Mouse (Mus musculus) gastrocnemius, postnatal 25 days (tissue): ENCODE results near the gene Enthd1. TPM values are rescaled to one million over a fixed set of nuclear protein-coding genes. Genes with fewer than 3 reads are reported as not detected.
"Not testable (repeated sequence)": the region's sequence is repeated elsewhere in the genome, so short reads cannot be mapped to it uniquely, and the experiment has no call there.

Experiments
- DNase-seq: peaks from one replicate; pipeline ENCODE4 v3.0.0; 2022
- long read RNA-seq, 2 experiments: library from polyadenylated mRNA; stranded (forward); transcript quantifications; one replicate each; pipeline ENCODE4 v2.0.0; 2021
- total RNA-seq, 2 experiments: library from RNA; stranded (reverse); gene quantifications; 1 replicate in 1 of 2; 2 replicates in 1 of 2; pipeline ENCODE4 v1.2.3; 2021

The Enthd1 gene
- total RNA-seq, result not detected
- long read RNA-seq, experiment 1, result 0 reads
- long read RNA-seq, experiment 2, result 0 reads

- DNase-seq, result no peak
Observed at GRCm38 (mm10) chr15:80565106-80565665, at the start of gene Enthd1. Gene Enthd1 (minus strand): TSS chr15:80565156.

- DNase-seq, result no peak
Observed at GRCm38 (mm10) chr15:80613904-80614303, 48.9 kb upstream of the Enthd1 start.

DNA sequence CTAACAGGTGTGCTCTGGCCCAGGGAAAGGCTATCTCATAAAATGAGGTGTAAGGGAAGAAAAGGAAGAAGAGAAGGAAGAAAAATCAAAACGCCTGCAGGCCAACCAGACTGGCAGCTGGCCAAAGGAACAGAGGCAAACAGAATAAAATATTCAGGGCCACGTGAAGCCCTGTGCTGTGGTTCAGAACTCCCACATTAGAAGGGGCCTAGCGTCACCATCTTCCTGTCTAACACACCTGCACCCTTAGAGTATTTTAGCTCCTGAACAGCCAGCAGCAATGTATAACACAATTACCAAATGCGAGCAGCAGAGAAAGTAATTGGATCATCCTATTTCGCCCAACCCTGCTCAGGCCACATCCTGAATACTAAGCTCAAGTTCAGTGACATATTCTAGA lies 46.5 kb upstream of the Enthd1 start:
- no peak for DNase-seq

DNA sequence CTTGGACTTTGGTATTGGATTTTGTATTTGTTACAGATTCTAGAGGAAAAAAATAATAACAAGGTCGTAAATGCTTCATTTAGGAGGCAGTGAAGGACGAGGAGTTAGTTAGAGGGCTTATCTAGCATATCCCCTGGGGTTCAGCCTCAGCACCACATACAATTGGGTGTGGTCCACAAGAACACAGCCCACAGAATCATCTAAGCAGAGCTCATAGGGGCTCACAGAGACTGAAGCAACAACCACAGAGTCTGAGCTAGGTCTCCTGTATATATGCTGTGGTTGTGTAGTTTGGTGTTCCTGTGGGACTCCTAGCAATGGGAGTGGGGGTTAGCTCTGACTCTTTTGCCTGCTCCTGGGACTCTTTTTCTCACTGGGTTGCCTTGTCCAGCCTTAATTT lies 45.4 kb upstream of the Enthd1 start:
- DNase-seq, result no peak

- DNase-seq, result no peak
Observed at GRCm38 (mm10) chr15:80607970-80608369, 43.0 kb upstream of the Enthd1 start.

- DNase-seq, result no peak
Observed at GRCm38 (mm10) chr15:80604026-80604425, 39.1 kb upstream of the Enthd1 start.

DNA sequence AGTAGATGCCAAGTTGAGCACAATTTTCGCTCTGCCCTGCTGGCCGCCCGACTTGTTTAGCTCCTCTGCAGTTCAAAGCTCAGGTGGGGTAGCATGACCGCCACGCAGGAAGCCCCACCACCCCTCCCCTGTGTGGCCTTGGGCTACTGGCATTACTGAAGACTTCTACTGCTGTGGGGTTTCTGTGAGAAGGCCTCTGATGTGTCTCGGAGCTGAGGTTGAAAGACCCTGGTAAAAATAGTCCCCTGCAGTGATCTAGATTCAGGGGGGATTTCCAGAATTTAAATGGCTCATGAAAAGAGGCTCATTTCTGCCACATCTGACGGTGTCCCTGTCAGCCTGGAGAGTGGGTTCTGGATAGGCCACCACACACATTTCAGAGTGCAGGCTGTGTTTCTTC lies 37.5 kb upstream of the Enthd1 start:
- no peak for DNase-seq

DNA sequence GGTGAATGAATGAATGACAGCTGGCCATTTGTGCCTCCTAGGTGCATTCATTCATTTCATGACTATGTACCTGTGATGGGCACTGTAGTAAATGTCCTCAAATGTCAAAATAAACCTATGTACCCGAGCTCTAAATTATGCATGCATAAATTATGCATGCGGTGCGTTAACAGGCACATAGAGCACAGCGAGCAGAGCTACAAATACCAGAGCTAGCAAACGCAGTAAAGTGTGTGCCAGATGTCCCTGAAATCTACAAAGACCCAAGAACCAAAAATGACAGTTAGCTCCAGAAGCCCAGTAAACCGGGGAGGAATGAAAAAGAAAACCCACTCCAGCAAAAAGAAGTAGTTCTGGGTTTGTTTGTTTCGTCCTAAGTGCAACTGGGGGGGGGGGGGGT lies 36.5 kb upstream of the Enthd1 start:
- DNase-seq, result no peak

DNA sequence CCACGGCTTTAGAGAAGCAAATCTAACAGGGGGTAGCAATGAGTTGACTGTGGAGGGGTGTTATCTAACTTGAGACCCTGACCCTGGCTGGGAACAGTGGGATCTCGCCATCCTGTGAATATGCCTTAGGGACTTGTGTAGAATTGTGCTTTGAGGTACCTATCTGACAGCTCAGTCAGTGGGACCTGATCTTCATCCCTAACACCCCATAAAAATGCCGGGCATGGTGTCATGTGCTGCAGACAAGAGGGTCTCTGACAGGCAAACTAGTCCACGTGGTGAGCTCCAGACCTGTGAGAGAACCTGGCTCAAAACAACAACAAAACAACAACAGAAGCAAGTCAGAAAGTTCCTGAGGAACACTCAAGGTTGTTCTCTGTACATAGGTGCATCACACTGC lies 34.9 kb upstream of the Enthd1 start:
- DNase-seq, result no peak

GRCm38 (mm10) chr15:80599213-80599750 lies 34.3 kb upstream of the Enthd1 start:
- DNase-seq, result peak; percentile 17

DNA sequence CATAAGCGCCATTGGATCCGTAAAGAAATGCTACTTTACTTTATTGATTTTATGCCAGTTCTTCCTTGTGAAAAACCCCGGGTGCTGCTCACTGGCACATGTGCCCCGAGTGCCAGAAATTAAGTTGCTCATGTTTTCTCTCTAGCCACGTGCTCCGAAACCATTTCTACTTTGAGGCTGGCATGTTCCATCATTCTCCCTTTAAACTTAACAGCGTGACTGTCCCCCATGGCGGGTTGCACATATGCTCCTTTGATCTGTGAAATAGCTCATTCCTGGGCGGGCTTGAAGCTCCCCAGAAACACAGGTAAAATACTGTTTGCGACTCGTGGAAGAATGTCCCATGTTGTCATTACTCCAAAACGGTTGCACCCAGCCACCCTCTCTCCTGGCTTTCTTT lies 33.8 kb upstream of the Enthd1 start:
- no peak for DNase-seq

DNA sequence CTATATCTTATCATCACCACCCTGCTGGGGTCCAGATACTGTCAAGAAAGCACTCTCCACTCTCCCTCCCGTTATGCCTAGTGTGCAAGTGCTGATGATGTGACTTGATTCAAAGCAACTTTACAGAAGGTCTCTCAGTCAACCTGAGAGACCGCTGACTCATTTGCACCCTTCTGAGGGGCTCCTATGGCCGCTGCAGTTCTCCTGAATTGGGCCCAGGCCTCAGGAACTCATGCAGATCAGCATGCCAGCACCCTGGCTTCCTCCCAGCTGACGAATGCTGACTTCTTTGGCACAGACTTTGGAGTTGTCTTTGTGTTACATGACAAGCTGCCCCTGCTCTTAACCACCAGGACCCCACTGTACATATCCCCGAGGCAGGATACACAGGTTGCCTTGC lies 28.9 kb upstream of the Enthd1 start:
- no peak for DNase-seq

GRCm38 (mm10) chr15:80592737-80593136 lies 27.8 kb upstream of the Enthd1 start:
- no peak for DNase-seq

GRCm38 (mm10) chr15:80590641-80591040 lies 25.7 kb upstream of the Enthd1 start:
- no peak for DNase-seq

GRCm38 (mm10) chr15:80586296-80586695 lies 21.3 kb upstream of the Enthd1 start:
- no peak for DNase-seq

- peak; percentile 38 for DNase-seq
Observed at GRCm38 (mm10) chr15:80582581-80583495, 17.9 kb upstream of the Enthd1 start.

GRCm38 (mm10) chr15:80580585-80580984 lies 15.6 kb upstream of the Enthd1 start:
- not testable (repeated sequence) for DNase-seq

GRCm38 (mm10) chr15:80579121-80579520 lies 14.2 kb upstream of the Enthd1 start:
- no peak for DNase-seq

GRCm38 (mm10) chr15:80577166-80577960 lies 12.4 kb upstream of the Enthd1 start:
- DNase-seq, result no peak

- DNase-seq, result no peak
Observed at GRCm38 (mm10) chr15:80576415-80576994, 11.5 kb upstream of the Enthd1 start.

DNA sequence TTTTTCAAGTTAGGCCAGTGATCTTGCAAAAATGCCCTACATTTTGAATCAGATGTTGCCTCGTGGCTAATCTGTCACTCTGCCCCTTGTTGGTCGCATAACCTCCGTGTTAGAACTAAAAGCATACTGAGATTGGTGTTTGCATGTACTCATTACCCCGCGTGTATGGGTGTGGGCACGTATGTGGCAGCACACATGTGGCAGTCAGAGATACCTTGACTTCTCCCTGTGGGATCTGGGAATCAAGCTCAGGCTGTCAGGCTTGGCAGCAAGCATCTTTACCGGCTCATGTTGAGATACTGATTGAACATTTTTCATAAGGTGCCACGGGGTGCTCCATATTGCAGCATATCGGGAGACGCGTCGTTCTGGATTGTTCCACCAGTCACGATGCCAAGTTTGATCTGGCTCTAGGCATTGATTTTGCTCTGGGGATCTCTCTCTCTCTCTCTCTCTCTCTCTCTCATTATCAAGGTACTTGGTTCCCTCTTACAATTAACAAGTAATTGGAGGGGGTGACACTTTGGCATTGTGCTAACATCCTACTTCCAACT lies 10.9 kb upstream of the Enthd1 start:
- DNase-seq, result no peak
